Mouse (Mus musculus): ENCODE results near the gene Glipr1l3.
"Not testable (repeated sequence)": the region's sequence is repeated elsewhere in the genome, so short reads cannot be mapped to it uniquely, and the experiment has no call there.

Gene Glipr1l3

GRCm38 (mm10) chr10:112159882-112160560, at the start of gene Glipr1l3:
TSS of gene Glipr1l3 (minus strand) at chr10:112160327.
- DNase-seq, result peak; percentile 42

DNA sequence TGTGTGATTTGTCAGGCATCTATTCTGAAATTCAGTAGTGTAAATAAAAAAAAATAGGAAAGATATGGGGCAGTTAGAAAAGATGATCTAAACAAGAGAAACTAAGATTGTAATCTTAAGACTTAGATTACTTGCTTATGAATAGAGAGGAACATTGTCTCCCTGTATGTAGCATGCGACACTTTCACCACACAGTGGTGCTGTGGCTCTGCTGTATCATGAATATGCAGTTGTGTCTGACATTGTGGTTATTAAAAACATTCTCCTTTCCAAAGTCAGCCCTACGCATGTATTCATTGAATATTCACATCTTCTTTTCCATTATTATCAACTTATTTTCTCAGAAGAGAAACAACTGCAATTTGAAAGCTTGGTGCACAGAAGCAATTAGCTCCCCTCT, 43.3 kb upstream of the Glipr1l3 start:
- DNase-seq, result peak; percentile 12

- DNase-seq, result not testable (repeated sequence)
Measured at GRCm38 (mm10) chr10:112193919-112194318, 33.8 kb upstream of the Glipr1l3 start.

GRCm38 (mm10) chr10:112177027-112177426, 16.9 kb upstream of the Glipr1l3 start:
- not testable (repeated sequence) for DNase-seq

GRCm38 (mm10) chr10:112163168-112163766, 3.1 kb upstream of the Glipr1l3 start, which contains the start of gene Caps2:
TSS of gene Caps2 (plus strand) at chr10:112163621.
- DNase-seq, result peak; percentile 7

GRCm38 (mm10) chr10:112139834-112140233, 20.3 kb downstream of the Glipr1l3 start:
- DNase-seq, result no peak

GRCm38 (mm10) chr10:112138871-112139430, 21.2 kb downstream of the Glipr1l3 start:
- no peak for DNase-seq

DNA sequence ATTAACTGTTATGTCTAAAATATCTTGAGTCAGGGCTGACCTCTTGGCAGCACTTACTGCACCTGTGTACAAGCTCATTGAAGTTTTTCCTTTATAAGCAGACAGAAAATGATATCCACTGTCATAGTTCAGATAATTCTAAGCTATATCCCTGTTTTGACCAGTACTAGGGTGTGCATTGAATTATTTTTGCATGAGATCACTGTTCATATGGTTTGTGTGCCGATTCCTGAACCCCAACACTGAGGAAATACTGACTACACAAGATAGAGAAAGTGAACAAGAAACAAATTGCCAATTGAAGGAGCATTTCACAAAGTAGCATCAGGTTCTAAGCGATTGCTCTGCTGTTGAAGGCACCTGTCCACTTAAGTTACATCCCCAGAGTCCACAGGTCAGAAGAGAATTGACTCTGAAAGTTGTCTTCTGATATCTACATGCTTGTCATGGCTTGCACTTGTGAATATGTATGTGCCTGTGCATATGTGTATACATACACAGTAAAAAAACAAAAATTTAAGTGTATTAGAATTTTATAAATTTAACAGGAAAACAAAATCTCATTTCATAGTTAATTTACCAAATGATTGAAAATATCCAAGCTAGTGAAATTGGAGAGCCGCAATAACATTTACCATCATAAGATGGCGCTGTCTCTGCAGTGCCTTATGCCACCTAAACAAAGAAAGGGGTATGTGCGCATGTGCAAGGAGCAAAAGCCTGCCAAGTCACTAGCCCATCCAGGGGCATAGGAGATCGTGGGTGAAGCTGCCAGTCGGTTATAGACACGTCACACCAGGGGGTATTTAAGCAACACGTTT, 21.9 kb downstream of the Glipr1l3 start:
- DNase-seq, result peak; percentile 9

GRCm38 (mm10) chr10:112132194-112132593, 27.9 kb downstream of the Glipr1l3 start:
- no peak for DNase-seq

DNA sequence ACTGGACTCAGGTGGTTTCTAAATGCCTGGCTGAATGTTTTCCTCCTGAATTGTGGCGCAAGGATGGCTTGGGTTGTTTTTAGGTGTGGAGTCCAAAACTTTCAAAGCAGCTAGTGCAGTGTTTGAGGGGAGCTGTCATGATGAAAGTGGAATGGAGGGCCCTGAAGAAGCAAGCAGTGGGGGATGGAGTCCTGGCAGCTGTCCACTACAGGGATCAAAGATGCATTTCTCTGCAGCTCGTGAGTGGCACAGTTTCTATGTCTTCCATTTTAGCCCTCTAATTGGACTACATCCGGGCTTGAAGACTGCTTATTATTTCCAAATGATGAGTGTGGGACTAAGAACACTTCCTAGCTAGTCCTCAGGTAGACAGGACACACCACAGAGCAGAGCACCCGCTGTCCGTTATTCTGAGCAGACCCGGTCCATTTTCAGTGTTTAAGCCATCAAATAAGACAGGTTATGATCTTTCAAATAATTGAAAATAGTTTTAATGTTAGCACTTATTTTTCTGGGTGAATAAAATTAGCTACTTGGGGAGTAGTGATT, 32.4 kb downstream of the Glipr1l3 start:
- not testable (repeated sequence) for DNase-seq

DNA sequence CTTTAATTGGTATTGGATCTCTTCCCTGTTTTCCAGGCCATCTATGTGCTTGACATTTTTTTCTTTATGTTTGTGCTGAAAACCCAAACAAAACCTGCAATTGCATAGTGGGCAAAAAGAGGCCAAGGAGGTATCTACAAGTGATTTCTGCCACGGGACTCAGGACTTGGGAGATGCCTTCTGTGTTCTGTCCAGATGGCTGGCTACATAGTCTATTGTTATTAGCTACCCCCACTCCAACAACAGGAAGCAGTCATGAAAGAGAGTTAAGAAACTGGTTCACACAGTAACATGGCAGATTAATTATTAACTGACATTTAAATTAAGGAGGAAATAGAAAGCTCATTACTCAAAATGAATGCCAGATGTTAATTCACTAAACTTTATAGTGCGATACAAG, 35.0 kb downstream of the Glipr1l3 start:
- DNase-seq, result not testable (repeated sequence)

DNA sequence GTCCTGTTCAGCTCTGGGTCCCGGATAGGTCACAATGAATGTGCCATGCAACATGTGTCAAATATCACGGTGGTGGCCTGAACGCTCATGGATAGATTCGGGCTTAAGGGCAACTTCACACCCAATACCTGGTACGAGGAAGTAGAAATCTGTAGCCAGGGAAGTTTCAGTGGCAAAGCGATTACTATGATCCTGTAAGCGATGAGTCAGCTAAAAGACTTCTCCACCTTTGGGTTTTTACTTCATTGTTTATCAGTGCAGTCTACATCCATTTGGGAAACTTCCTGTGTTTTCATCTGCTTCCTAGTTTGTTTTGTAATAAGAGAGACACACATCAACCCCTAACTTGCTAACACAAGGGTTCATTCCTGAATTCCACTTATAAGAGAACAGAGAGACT, 49.7 kb downstream of the Glipr1l3 start:
- DNase-seq, result no peak

GRCm38 (mm10) chr10:112105785-112106184, 54.3 kb downstream of the Glipr1l3 start:
- peak; percentile 60 for DNase-seq

Measured in kidney, adult 18-20 months (tissue).